Mouse (Mus musculus): ENCODE results near the gene Acot3. TPM values are rescaled to one million over a fixed set of nuclear protein-coding genes. Genes with fewer than 3 reads are reported as not detected.

The Acot3 gene
- polyA plus RNA-seq, 1 experiment from 2014 or later: 1.3 TPM

DNA sequence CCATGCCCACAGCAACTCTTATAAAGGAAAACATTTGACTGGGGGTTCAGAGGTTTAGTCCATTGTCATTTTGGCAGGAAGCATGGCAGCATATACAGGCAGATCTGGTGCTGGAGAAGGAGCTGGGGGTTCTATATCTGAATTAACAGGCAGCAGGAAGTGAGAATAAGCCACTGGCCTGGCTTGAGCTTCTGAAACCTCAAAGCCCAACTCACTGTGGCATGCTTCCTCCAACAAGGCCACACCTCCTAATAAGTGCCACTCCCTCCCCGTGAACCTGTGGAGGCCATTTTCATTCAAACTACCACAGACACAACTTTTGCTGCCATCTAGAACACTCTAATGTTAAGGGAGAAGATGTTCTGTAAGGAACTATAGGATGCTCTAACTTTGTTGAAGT, 55.7 kb downstream of the Acot3 start:
- Histone ChIP-seq H3K27me3 (replicated peaks) (no peaks in the 10 kb centered on the region), H3K9ac (no peak overlapping the region), H3K36me3 (no peaks in the 10 kb centered on the region; the same call in 1 of the 2 replicates), H3K4me2 (no peak overlapping the region), H3K27ac (no peak overlapping the region), H3K4me1 (no peaks in the 10 kb centered on the region), H3K4me3 (replicated peaks) (no peak overlapping the region), H3K9me3 (no peaks in the 10 kb centered on the region)
- 72% methylated on average over 1 of the region's 1 CpGs for WGBS
- no peak for ATAC-seq (ENCODE audit: insufficient read depth, low FRiP score, low read depth)

DNA sequence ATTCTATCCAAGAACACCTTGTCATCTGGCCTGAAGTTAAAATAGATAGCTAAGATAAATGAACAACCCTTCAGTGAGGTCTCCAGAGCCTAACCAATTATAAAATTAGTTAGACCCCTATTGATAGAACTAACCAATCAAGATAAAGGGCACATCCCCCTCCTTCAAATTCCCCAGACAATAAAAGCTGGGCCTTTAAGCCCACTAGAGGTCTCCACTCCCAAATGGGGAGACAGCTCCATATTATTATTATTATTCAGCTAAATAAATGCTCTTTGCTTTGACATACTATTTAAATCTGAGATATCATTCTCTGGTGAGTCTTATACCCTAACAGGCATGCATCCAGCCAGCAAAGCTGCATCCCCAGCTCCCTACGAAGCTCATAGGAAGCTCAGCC, 58.0 kb downstream of the Acot3 start:
- H3K4me2 ChIP-seq: no peak overlapping the region
- no peak for ATAC-seq (ENCODE audit: insufficient read depth, low FRiP score, low read depth)
- H3K36me3 ChIP-seq: no peaks in the 10 kb centered on the region; the same call in 1 of the 2 replicates
- no peak overlapping the region for H3K9ac ChIP-seq
- H3K4me1 ChIP-seq: peaks cover 5% of the 10 kb centered on the region; the same call in 1 of the 2 replicates
- no peaks in the 10 kb centered on the region for H3K9me3 ChIP-seq
- H3K27ac ChIP-seq: no peak overlapping the region
- no peak overlapping the region for H3K4me3 ChIP-seq (replicated peaks)
- H3K27me3 ChIP-seq (replicated peaks): no peaks in the 10 kb centered on the region
- WGBS: 66% methylated on average over 1 of the region's 1 CpGs

Other genes with a start within 250 kb of the Acot3 start
- 29.8 and 34.1 TPM in 2 replicates for gene Numb, start 130.2 kb upstream of the Acot3 start, polyA plus RNA-seq (2015; fragmentation: Nextera tagmentation; extraction: Ambion mirVana)
- gene Riox1, start 101.5 kb upstream of the Acot3 start, polyA plus RNA-seq (2015; fragmentation: Nextera tagmentation; extraction: Ambion mirVana): 14.3 and 15.6 TPM in 2 replicates
- 0.04 TPM in 1 of 2 replicates, not detected in the other for gene Heatr4, start 67.3 kb upstream of the Acot3 start, polyA plus RNA-seq (2015; fragmentation: Nextera tagmentation; extraction: Ambion mirVana)
- gene Acot2, start 64.3 kb upstream of the Acot3 start, polyA plus RNA-seq (2015; fragmentation: Nextera tagmentation; extraction: Ambion mirVana): 29.0 and 30.0 TPM in 2 replicates
- 51.1 and 62.7 TPM in 2 replicates for gene Acot1, start 42.7 kb upstream of the Acot3 start, polyA plus RNA-seq (2015; fragmentation: Nextera tagmentation; extraction: Ambion mirVana)
- 2.4 and 2.6 TPM in 2 replicates for gene Acot4, start 13.8 kb upstream of the Acot3 start, polyA plus RNA-seq (2015; fragmentation: Nextera tagmentation; extraction: Ambion mirVana)
- 0.73 TPM in 1 of 2 replicates, not detected in the other for gene Gm49366, start 13.2 kb upstream of the Acot3 start, polyA plus RNA-seq (2015; fragmentation: Nextera tagmentation; extraction: Ambion mirVana)
- 0.14 TPM in 1 of 2 replicates, not detected in the other for gene Acot5, start 17.2 kb downstream of the Acot3 start, polyA plus RNA-seq (2015; fragmentation: Nextera tagmentation; extraction: Ambion mirVana)
- 1.6 and 1.7 TPM in 2 replicates for gene Acot6, start 48.5 kb downstream of the Acot3 start, polyA plus RNA-seq (2015; fragmentation: Nextera tagmentation; extraction: Ambion mirVana)
- gene Dnal1, start 62.2 kb downstream of the Acot3 start, polyA plus RNA-seq (2015; fragmentation: Nextera tagmentation; extraction: Ambion mirVana): 3.9 and 5.3 TPM in 2 replicates
- gene Pnma1, start 96.3 kb downstream of the Acot3 start, polyA plus RNA-seq (2015; fragmentation: Nextera tagmentation; extraction: Ambion mirVana): 0.76 and 0.94 TPM in 2 replicates
- gene Elmsan1, start 166.7 kb downstream of the Acot3 start, polyA plus RNA-seq (2015; fragmentation: Nextera tagmentation; extraction: Ambion mirVana): 9.9 and 10.5 TPM in 2 replicates
- 28.3 and 32.6 TPM in 2 replicates for gene Ptgr2, start 233.1 kb downstream of the Acot3 start, polyA plus RNA-seq (2015; fragmentation: Nextera tagmentation; extraction: Ambion mirVana)